Mouse (Mus musculus) bone marrow, adult 2 months (tissue): Measurements from ENCODE around the gene Flt4.

Experiments used
- CTCF ChIP-seq: fragments of 200-500 bp; IDR thresholded peaks from 2 replicates; pipeline ENCODE4 v1.5.1; 2011; ENCODE audit warnings: low read length, control low read depth; ENCODE audit not compliant: control insufficient read depth, insufficient read depth
- POLR2A ChIP-seq: fragments of 200-500 bp; IDR thresholded peaks from 2 replicates; pipeline ENCODE4 v1.6.1; 2011; ENCODE audit warnings: low read depth, mild to moderate bottlenecking, control low read depth, low read length, borderline replicate concordance; ENCODE audit not compliant: control insufficient read depth

DNA sequence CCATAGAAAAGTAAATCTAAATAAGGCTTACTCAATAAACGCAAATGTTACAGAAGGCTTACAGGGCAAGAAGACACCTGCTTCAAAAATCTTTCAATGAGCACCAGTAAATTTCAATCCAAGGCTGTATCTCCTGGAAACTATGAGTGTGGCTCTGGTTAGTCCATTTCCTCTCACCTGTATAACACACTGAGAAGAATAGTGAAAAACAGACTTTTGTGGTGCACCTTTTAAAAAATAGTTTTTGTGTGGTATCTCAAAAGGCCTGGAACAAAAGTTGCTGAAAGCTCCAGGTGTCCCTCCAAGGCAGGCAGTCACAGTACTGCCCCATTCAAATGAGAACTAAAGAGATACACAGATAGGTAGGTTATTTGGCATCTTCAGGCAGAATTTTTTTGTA lies 90.0 kb downstream of the Flt4 start:
- TF ChIP-seq POLR2A (no peak), CTCF (no peak)
